Mouse (Mus musculus): ENCODE results near the gene Srpk2.

Gene Srpk2

GRCm38 (mm10) chr5:23615586-23616269 lies 68.7 kb downstream of the Srpk2 start:
- no peaks in the 10 kb centered on the region for H3K4me1 ChIP-seq (replicated peaks; ENCODE audit: low read depth, low read length)
- H3K4me3 ChIP-seq (replicated peaks; ENCODE audit: low read length), result no peak overlapping the region
- H3K27me3 ChIP-seq (ENCODE audit: insufficient read depth, low read length), result no peaks in the 10 kb centered on the region
- TF ChIP-seq CTCF (conservative IDR thresholded peaks at IDR 0.05; ENCODE audit: low read length) (no peak), NANOG (IDR thresholded peaks at IDR 0.05; ENCODE audit: borderline replicate concordance, low read length) (no peak), POU5F1 (IDR thresholded peaks at IDR 0.05; ENCODE audit: borderline replicate concordance, low read length) (no peak)
- H3K36me3 ChIP-seq (ENCODE audit: insufficient read depth, low read length), result no peaks in the 10 kb centered on the region
- H3K9me3 ChIP-seq (ENCODE audit: low read length), result no peaks in the 10 kb centered on the region

- no peak for TF ChIP-seq POU5F1 (IDR thresholded peaks at IDR 0.05; ENCODE audit: borderline replicate concordance, low read length)
- no peak for TF ChIP-seq CTCF (conservative IDR thresholded peaks at IDR 0.05; ENCODE audit: low read length)
- no peak for TF ChIP-seq NANOG (IDR thresholded peaks at IDR 0.05; ENCODE audit: borderline replicate concordance, low read length)
- H3K36me3 ChIP-seq (ENCODE audit: insufficient read depth, low read length), result no peaks in the 10 kb centered on the region
Measured at GRCm38 (mm10) chr5:23612856-23613255, 71.6 kb downstream of the Srpk2 start.

GRCm38 (mm10) chr5:23604036-23604705 lies 80.2 kb downstream of the Srpk2 start:
- no peaks in the 10 kb centered on the region for H3K36me3 ChIP-seq (ENCODE audit: insufficient read depth, low read length)
- peaks cover 35% of the 10 kb centered on the region for H3K4me1 ChIP-seq (replicated peaks; ENCODE audit: low read depth, low read length)
- TF ChIP-seq NANOG (IDR thresholded peaks at IDR 0.05; ENCODE audit: borderline replicate concordance, low read length) (no peak), CTCF (conservative IDR thresholded peaks at IDR 0.05; ENCODE audit: low read length) (no peak), POU5F1 (IDR thresholded peaks at IDR 0.05; ENCODE audit: borderline replicate concordance, low read length) (no peak)
- H3K27me3 ChIP-seq (ENCODE audit: insufficient read depth, low read length), result no peaks in the 10 kb centered on the region
- H3K9me3 ChIP-seq (ENCODE audit: low read length), result no peaks in the 10 kb centered on the region
- no peak overlapping the region for H3K4me3 ChIP-seq (replicated peaks; ENCODE audit: low read length)

More at GRCm38 (mm10) chr5:23612856-23613255, 71.6 kb downstream of the Srpk2 start:
- Histone ChIP-seq H3K9me3 (ENCODE audit: low read length) (no peaks in the 10 kb centered on the region), H3K4me3 (replicated peaks; ENCODE audit: low read length) (no peak overlapping the region), H3K27me3 (ENCODE audit: insufficient read depth, low read length) (no peaks in the 10 kb centered on the region), H3K4me1 (replicated peaks; ENCODE audit: low read depth, low read length) (peaks cover 5% of the 10 kb centered on the region)

GRCm38 (mm10) chr5:23599750-23600537 lies 84.5 kb downstream of the Srpk2 start:
- Histone ChIP-seq H3K36me3 (ENCODE audit: insufficient read depth, low read length) (no peaks in the 10 kb centered on the region), H3K4me3 (replicated peaks; ENCODE audit: low read length) (no peak overlapping the region), H3K27me3 (ENCODE audit: insufficient read depth, low read length) (no peaks in the 10 kb centered on the region), H3K9me3 (ENCODE audit: low read length) (no peaks in the 10 kb centered on the region), H3K4me1 (replicated peaks; ENCODE audit: low read depth, low read length) (peaks cover 57% of the 10 kb centered on the region)
- TF ChIP-seq POU5F1 (IDR thresholded peaks at IDR 0.05; ENCODE audit: borderline replicate concordance, low read length) (no peak), CTCF (conservative IDR thresholded peaks at IDR 0.05; ENCODE audit: low read length) (no peak), NANOG (IDR thresholded peaks at IDR 0.05; ENCODE audit: borderline replicate concordance, low read length) (no peak)

- Histone ChIP-seq H3K4me3 (replicated peaks; ENCODE audit: low read length) (no peak overlapping the region), H3K36me3 (ENCODE audit: insufficient read depth, low read length) (no peaks in the 10 kb centered on the region), H3K4me1 (replicated peaks; ENCODE audit: low read depth, low read length) (peaks cover 54% of the 10 kb centered on the region), H3K27me3 (ENCODE audit: insufficient read depth, low read length) (no peaks in the 10 kb centered on the region), H3K9me3 (ENCODE audit: low read length) (no peaks in the 10 kb centered on the region)
- TF ChIP-seq CTCF (conservative IDR thresholded peaks at IDR 0.05; ENCODE audit: low read length) (no peak), NANOG (IDR thresholded peaks at IDR 0.05; ENCODE audit: borderline replicate concordance, low read length) (no peak), POU5F1 (IDR thresholded peaks at IDR 0.05; ENCODE audit: borderline replicate concordance, low read length) (no peak)
Measured at GRCm38 (mm10) chr5:23599171-23599570, 85.2 kb downstream of the Srpk2 start.

- Histone ChIP-seq H3K4me3 (replicated peaks; ENCODE audit: low read length) (no peak overlapping the region), H3K27me3 (ENCODE audit: insufficient read depth, low read length) (no peaks in the 10 kb centered on the region), H3K9me3 (ENCODE audit: low read length) (no peaks in the 10 kb centered on the region), H3K36me3 (ENCODE audit: insufficient read depth, low read length) (no peaks in the 10 kb centered on the region), H3K4me1 (replicated peaks; ENCODE audit: low read depth, low read length) (peaks cover 48% of the 10 kb centered on the region)
- TF ChIP-seq CTCF (conservative IDR thresholded peaks at IDR 0.05; ENCODE audit: low read length) (no peak), POU5F1 (IDR thresholded peaks at IDR 0.05; ENCODE audit: borderline replicate concordance, low read length) (no peak), NANOG (IDR thresholded peaks at IDR 0.05; ENCODE audit: borderline replicate concordance, low read length) (no peak)
Measured at GRCm38 (mm10) chr5:23598491-23598890, 85.9 kb downstream of the Srpk2 start.

GRCm38 (mm10) chr5:23597999-23598398 lies 86.4 kb downstream of the Srpk2 start:
- H3K36me3 ChIP-seq (ENCODE audit: insufficient read depth, low read length), result no peaks in the 10 kb centered on the region
- TF ChIP-seq POU5F1 (IDR thresholded peaks at IDR 0.05; ENCODE audit: borderline replicate concordance, low read length) (no peak), NANOG (IDR thresholded peaks at IDR 0.05; ENCODE audit: borderline replicate concordance, low read length) (no peak), CTCF (conservative IDR thresholded peaks at IDR 0.05; ENCODE audit: low read length) (no peak)
- peaks cover 43% of the 10 kb centered on the region for H3K4me1 ChIP-seq (replicated peaks; ENCODE audit: low read depth, low read length)
- H3K27me3 ChIP-seq (ENCODE audit: insufficient read depth, low read length), result no peaks in the 10 kb centered on the region
- H3K9me3 ChIP-seq (ENCODE audit: low read length), result no peaks in the 10 kb centered on the region
- no peak overlapping the region for H3K4me3 ChIP-seq (replicated peaks; ENCODE audit: low read length)

GRCm38 (mm10) chr5:23597260-23597864 lies 87.1 kb downstream of the Srpk2 start:
- Histone ChIP-seq H3K9me3 (ENCODE audit: low read length) (no peaks in the 10 kb centered on the region), H3K4me3 (replicated peaks; ENCODE audit: low read length) (no peak overlapping the region), H3K27me3 (ENCODE audit: insufficient read depth, low read length) (no peaks in the 10 kb centered on the region), H3K36me3 (ENCODE audit: insufficient read depth, low read length) (no peaks in the 10 kb centered on the region), H3K4me1 (replicated peaks; ENCODE audit: low read depth, low read length) (peaks cover 41% of the 10 kb centered on the region)
- no peak for TF ChIP-seq CTCF (conservative IDR thresholded peaks at IDR 0.05; ENCODE audit: low read length)
- TF ChIP-seq POU5F1 (IDR thresholded peaks at IDR 0.05; ENCODE audit: borderline replicate concordance, low read length), result no peak
- no peak for TF ChIP-seq NANOG (IDR thresholded peaks at IDR 0.05; ENCODE audit: borderline replicate concordance, low read length)

Measured in E14TG2a.4 (cell line).